Mouse (Mus musculus) CH12.LX (cell line): ENCODE results near the gene Bfsp2.

Experiments used
- CTCF ChIP-seq, 2 experiments: IDR thresholded peaks in 1 of 2; conservative IDR thresholded peaks in 1 of 2; 2 replicates each; pipeline ENCODE4 v1.5.1; 2011 to 2012; ENCODE audit warnings: low read depth in 2 of 2, low read length in 2 of 2, improper control_type of control experiment in 1 of 2, inconsistent platforms in 1 of 2, mild to moderate bottlenecking in 1 of 2, moderate library complexity in 1 of 2
- E2F4 ChIP-seq: IDR thresholded peaks from 2 replicates; pipeline ENCODE4 v1.6.1; 2011; ENCODE audit warnings: low read depth, low read length, improper control_type of control experiment; ENCODE audit not compliant: insufficient replicate concordance
- ELF1 ChIP-seq: IDR thresholded peaks from 2 replicates; pipeline ENCODE4 v1.6.1; 2014; ENCODE audit warnings: low read depth, mild to moderate bottlenecking, inconsistent platforms, low read length, improper control_type of control experiment
- ZC3H11A ChIP-seq: IDR thresholded peaks from 2 replicates; pipeline ENCODE4 v1.6.1; 2012; ENCODE audit warnings: low read depth, mild to moderate bottlenecking, inconsistent platforms, low read length, improper control_type of control experiment

- no peak for TF ChIP-seq ZC3H11A
- TF ChIP-seq CTCF (conservative IDR thresholded peaks at IDR 0.05 in 1 of 2, IDR thresholded peaks at IDR 0.05 in 1 of 2; ENCODE audit: low read depth in 2 of 2, low read length in 2 of 2), result no peak
- no peak for TF ChIP-seq ELF1
- TF ChIP-seq E2F4, result no peak
These were observed 97.2 kb downstream of the Bfsp2 start for GRCm38 (mm10) chr9:103382989-103383388.
